Mouse (Mus musculus): ENCODE data around the gene Zmym4.

Zmym4 gene

GRCm38 (mm10) chr4:126942846-126943245 is 25.1 kb downstream of the Zmym4 start:
- DNase-seq (ENCODE audit: low spot score): no peak

- DNase-seq (ENCODE audit: low spot score): no peak
Measured at GRCm38 (mm10) chr4:126927701-126928100, 40.2 kb downstream of the Zmym4 start.

- no peak for DNase-seq (ENCODE audit: low spot score)
Measured at GRCm38 (mm10) chr4:126889879-126890278, 78.1 kb downstream of the Zmym4 start.

- no peak for DNase-seq (ENCODE audit: low spot score)
Measured at GRCm38 (mm10) chr4:126885953-126886352, 82.0 kb downstream of the Zmym4 start.

GRCm38 (mm10) chr4:126883602-126884001 is 84.3 kb downstream of the Zmym4 start:
- DNase-seq (ENCODE audit: low spot score): no peak

- no peak for DNase-seq (ENCODE audit: low spot score)
Measured at GRCm38 (mm10) chr4:126879560-126880275, 88.2 kb downstream of the Zmym4 start.

GRCm38 (mm10) chr4:126872717-126873116 is 95.2 kb downstream of the Zmym4 start:
- DNase-seq (ENCODE audit: low spot score): peak; percentile 70

GRCm38 (mm10) chr4:126868699-126869098 is 99.2 kb downstream of the Zmym4 start:
- DNase-seq (ENCODE audit: low spot score): no peak

- DNase-seq (ENCODE audit: low spot score): peak; percentile 11
Measured at GRCm38 (mm10) chr4:126861514-126862266, 106.2 kb downstream of the Zmym4 start.

- DNase-seq (ENCODE audit: low spot score): no peak
Measured at GRCm38 (mm10) chr4:126860268-126860986, 107.5 kb downstream of the Zmym4 start.

- no peak for DNase-seq (ENCODE audit: low spot score)
Measured at GRCm38 (mm10) chr4:126852971-126853370, 115.0 kb downstream of the Zmym4 start.

GRCm38 (mm10) chr4:126850778-126851080 is 117.2 kb downstream of the Zmym4 start:
- DNase-seq (ENCODE audit: low spot score): no peak

GRCm38 (mm10) chr4:126850019-126850777 is 117.7 kb downstream of the Zmym4 start:
- no peak for DNase-seq (ENCODE audit: low spot score)

- DNase-seq (ENCODE audit: low spot score): no peak
Measured at GRCm38 (mm10) chr4:126846971-126847370, 121.0 kb downstream of the Zmym4 start.

- no peak for DNase-seq (ENCODE audit: low spot score)
Measured at GRCm38 (mm10) chr4:126845664-126846063, 122.3 kb downstream of the Zmym4 start.

GRCm38 (mm10) chr4:126842911-126843310 is 125.0 kb downstream of the Zmym4 start:
- DNase-seq (ENCODE audit: low spot score): no peak

- no peak for DNase-seq (ENCODE audit: low spot score)
Measured at GRCm38 (mm10) chr4:126840996-126841560, 126.9 kb downstream of the Zmym4 start.

- DNase-seq (ENCODE audit: low spot score): peak; percentile 84
Measured at GRCm38 (mm10) chr4:126839873-126840272, 128.1 kb downstream of the Zmym4 start.

- no peak for DNase-seq (ENCODE audit: low spot score)
Measured at GRCm38 (mm10) chr4:126838799-126839198, 129.1 kb downstream of the Zmym4 start.

- DNase-seq (ENCODE audit: low spot score): no peak
Measured at GRCm38 (mm10) chr4:126831122-126831521, 136.8 kb downstream of the Zmym4 start.

- peak; percentile 39 for DNase-seq (ENCODE audit: low spot score)
Measured at GRCm38 (mm10) chr4:126823917-126824316, 144.0 kb downstream of the Zmym4 start.

Measured in adipocyte (in vitro differentiated cells).